Mouse (Mus musculus) layer of hippocampus, adult 9-11 months (tissue): ENCODE results near the gene Hpdl.

Source experiments
- DNase-seq: peaks from one replicate; pipeline ENCODE4 v3.0.0; 2022

Gene Hpdl

GRCm38 (mm10) chr4:116796442-116797110, 24.9 kb downstream of the Hpdl start:
- no peak for DNase-seq

GRCm38 (mm10) chr4:116794273-116794672, 27.2 kb downstream of the Hpdl start:
- DNase-seq, result no peak

- DNase-seq, result no peak
These were observed 29.1 kb downstream of the Hpdl start for GRCm38 (mm10) chr4:116792453-116792852.

GRCm38 (mm10) chr4:116788956-116789355, 32.6 kb downstream of the Hpdl start:
- peak; percentile 85 for DNase-seq

GRCm38 (mm10) chr4:116787985-116788760, 33.3 kb downstream of the Hpdl start:
- DNase-seq, result no peak

- DNase-seq, result no peak
These were observed 34.9 kb downstream of the Hpdl start for GRCm38 (mm10) chr4:116786587-116786986.

GRCm38 (mm10) chr4:116782171-116782570, 39.3 kb downstream of the Hpdl start:
- DNase-seq, result peak; percentile 49

- no peak for DNase-seq
These were observed 40.1 kb downstream of the Hpdl start for GRCm38 (mm10) chr4:116781366-116781765.

GRCm38 (mm10) chr4:116780541-116780940, 41.0 kb downstream of the Hpdl start:
- no peak for DNase-seq

GRCm38 (mm10) chr4:116777079-116777478, 44.4 kb downstream of the Hpdl start:
- no peak for DNase-seq

- no peak for DNase-seq
These were observed 45.1 kb downstream of the Hpdl start for GRCm38 (mm10) chr4:116776391-116776790.
